Mouse (Mus musculus) adrenal gland, postnatal 10 days (tissue): ENCODE measurements around the gene Otop2. TPM values are rescaled to one million over a fixed set of nuclear protein-coding genes. Genes with fewer than 3 reads are reported as not detected.

Source experiments
- DNase-seq: peaks from one replicate; pipeline ENCODE4 v3.0.0; 2021; ENCODE audit warnings: mixed read lengths
- total RNA-seq, 2 experiments: library from RNA; stranded (reverse); gene quantifications; 2 replicates each; pipeline ENCODE4 v1.2.3; 2021

Otop2 gene
- total RNA-seq, 2 experiments from 2014 or later = not detected

GRCm38 (mm10) chr11:115345515-115345914 is 38.6 kb downstream of the Otop2 start:
- no peak for DNase-seq

GRCm38 (mm10) chr11:115348681-115349248 is 41.8 kb downstream of the Otop2 start:
- no peak for DNase-seq

DNA sequence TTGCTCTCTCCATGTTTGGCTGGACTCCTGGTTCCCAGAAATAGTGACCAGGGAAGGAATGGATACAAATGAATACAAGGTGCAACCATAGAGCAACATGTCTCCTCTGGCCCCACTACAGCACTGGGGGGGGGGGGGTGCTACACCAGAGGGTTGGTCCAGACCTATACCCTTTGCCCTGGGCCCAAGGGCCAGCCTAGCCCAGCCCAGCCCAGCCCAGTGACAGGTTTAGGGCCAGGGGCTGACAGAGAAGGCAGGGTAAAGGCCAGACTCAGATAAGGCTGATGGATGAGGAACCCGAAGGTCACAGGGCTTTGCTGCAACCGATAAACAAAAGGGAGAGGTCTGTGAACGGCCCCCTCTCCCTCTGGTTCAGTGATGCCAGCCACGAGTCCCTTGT is 43.0 kb downstream of the Otop2 start:
- no peak for DNase-seq

DNA sequence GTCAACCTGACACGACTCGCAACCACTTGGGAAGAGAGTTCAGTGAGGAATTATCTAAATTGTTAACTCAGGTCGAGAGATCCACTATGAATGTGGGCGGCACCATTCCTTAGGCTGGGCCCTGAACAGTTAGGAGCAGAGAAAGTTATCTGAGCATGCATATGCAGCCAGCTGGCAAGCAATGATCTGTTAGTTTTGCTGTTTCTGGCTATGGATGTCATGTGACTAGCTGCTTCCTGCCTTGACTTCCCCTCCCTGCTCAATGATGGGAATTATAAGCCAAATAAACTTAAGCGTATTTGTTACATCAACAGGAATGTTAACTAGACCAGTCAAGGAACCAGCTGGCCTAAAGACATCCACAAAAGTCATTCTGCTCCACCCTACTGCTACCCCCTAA is 46.4 kb downstream of the Otop2 start:
- DNase-seq = no peak

DNA sequence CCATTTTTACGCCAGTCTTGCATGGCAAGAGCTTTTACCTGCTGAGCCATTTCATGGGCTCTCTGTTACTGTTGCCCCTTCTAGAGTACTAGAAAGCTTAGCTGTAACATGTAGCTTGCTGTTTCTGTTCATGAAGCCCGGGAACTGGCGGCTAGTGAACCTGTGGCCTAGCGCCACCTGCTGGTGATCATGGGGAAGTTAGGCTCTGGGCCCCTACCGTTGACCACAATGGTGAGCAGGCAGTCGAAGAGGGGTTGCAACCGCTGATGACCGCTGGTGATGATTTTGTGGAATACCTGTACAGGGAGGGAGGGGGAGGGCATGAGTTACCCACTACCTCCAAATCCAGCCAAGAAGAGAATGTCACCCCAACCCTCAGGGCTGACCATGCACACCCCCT is 47.2 kb downstream of the Otop2 start:
- peak; percentile 81 for DNase-seq

DNA sequence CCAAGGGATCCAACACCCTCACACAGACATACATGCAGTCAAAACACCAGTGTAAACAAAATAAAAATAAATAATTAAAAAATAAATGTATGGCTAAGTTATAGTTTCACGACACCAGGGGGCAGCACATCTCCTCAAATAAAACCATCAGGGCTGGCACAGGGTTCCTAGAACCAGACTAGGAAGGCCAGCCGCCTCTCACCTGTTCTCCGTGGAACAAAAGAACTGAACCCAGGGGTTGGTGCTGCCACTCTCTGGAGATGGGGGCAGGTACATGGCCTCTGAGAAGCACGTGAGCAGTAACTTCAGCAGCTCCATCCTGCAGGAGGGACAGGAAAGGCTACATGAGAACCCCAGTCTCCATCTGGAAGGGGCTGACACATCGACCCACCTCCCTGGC is 51.5 kb downstream of the Otop2 start:
- DNase-seq = peak; percentile 82

GRCm38 (mm10) chr11:115359293-115359692 is 52.3 kb downstream of the Otop2 start:
- DNase-seq = no peak

DNA sequence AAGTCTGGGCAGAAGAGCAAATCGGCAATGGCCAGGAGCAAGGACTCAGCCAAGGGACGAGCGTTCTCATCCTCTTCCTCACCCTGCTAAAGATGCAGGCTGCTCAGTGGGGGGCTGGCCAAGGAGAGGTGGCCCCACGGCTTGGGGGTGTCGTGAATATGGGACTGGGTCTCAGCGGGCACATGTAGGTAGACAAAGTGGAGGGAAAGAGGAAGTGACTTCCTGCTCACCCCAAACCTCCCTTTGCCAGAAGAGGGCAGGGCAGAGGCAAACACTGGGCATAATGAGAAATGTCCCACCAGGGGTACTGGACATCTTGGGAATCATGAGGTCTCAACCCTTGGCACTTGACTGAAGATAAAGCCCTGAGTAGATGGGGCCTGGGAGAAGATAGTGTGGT is 52.8 kb downstream of the Otop2 start:
- DNase-seq = no peak

DNA sequence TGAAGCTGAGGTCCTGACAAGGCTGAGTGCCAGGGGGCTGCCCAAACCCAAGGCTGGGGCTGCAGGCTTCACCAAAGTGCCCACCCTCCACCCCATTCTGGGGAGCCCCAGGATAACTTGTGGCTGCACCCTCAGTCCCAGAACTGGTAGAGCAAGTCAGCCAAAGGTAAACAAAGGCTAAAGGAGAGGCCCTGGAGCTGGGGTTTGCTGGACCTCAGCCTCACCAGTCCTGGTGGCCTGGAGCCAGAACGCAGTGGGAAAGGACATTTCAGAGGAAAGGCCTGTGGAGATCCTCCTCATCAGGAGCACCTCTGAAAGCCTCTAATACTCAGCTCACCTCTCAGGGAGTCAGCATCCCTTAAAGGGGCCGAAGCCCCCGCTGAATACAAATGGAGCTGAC is 57.2 kb downstream of the Otop2 start:
- DNase-seq = no peak

GRCm38 (mm10) chr11:115366039-115366705 is 59.2 kb downstream of the Otop2 start:
- no peak for DNase-seq

- DNase-seq = peak; percentile 23
Observed at GRCm38 (mm10) chr11:115366706-115367394, 59.9 kb downstream of the Otop2 start.

DNA sequence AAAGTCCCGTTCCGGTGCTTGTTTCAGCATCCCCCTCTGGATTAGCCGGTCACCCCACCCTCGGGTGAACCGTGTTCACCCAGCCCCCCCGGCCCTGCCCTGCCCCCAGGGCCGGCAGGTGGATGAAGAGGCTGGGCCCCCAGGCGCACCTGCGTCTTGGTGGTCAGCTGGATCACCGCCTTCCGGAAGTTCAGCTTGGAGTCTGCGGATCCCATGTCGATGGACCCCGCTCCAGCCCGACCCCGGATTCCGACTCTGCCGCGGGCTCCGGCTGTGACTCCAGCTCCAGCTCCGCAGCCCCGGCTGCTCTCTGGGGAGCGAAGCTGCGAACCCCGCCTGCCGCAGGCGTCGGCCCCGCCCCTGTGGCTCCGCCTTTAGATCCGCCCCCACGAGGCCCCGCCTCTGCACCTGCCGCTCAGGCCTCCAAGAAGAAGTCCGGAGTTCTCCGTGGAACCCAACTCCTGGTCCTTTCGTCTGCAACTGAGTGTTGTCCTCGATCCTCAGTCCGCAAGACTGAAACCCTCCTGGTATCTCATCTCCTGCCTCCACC is 60.5 kb downstream of the Otop2 start, which contains the start of gene Hid1:
Gene Hid1 (minus strand): TSS at position 362 of the 550 bp plus-strand sequence.
- DNase-seq = peak; percentile 92

DNA sequence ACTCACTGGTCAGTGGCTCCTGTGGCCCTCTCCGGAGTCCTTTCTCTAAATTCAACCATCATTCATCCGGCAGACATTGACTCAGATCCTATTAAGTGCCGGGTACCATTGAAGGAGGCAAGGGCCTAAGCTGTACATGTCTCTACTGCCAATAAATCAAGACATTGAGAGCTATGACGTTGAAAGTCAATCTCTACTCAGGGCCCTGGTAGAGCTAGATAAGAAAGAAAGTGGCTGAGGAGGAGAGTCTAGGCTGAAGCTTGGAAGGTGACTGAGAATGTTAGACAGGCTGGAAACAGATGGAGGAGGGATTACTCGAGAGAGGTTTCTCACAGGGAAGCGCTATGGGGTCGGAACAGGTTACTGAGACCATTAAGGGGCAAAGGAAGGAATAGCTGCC is 63.4 kb downstream of the Otop2 start:
- no peak for DNase-seq

DNA sequence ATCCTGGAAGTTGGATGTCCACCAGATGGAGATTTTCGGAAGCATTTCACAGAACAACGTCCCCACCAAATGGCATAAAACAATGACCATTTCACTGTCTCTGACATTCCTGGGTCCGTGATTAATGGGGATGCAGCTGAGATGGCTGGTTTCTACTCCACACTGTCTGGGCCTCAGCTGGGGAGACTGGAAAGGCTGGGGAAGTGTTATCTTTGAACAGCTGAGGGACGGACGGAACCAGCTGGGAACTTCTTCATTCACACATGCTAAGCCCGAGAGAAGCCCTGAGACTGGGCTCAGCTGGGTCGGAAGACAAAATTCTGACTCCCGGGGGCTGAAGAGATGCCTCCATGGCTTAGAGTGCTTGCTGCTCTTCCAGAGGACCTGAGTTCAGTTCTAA is 64.4 kb downstream of the Otop2 start:
- DNase-seq = no peak

DNA sequence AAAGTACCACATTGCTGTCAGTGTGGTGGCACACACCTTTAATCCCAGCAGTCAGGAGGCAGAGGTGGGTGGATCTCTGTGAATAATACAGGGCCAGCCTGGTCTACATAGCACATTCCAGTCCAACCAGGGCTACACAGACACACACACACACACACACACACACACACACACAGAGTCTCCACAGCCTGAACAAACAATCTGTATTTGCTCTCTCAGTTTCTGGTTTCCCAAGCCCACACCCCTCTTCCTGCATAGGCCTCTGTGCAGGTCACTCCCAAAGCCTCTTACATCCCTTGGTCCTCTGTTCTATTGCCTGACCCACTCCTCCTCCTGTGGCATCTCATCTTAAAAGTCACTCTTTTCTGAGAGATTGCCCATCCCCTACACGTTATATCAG is 65.1 kb downstream of the Otop2 start:
- no peak for DNase-seq

DNA sequence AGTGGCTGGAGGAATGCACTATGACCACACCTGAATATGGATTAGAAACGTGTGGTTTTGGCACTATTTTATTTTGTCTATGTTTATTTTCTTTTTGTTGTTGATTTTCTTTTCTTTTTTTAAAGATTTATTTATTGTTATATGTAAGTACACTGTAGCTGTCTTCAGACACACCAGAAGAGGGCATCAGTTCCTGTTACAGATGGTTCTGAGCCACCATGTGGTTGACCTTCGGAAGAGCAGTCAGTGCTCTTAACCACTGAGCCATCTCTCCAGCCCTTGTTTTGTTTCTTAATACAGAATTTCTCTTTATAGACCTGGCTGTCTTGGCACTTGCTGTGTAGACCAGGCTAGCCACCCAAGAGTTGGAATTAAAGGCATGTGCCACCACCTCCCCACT is 65.8 kb downstream of the Otop2 start:
- no peak for DNase-seq

DNA sequence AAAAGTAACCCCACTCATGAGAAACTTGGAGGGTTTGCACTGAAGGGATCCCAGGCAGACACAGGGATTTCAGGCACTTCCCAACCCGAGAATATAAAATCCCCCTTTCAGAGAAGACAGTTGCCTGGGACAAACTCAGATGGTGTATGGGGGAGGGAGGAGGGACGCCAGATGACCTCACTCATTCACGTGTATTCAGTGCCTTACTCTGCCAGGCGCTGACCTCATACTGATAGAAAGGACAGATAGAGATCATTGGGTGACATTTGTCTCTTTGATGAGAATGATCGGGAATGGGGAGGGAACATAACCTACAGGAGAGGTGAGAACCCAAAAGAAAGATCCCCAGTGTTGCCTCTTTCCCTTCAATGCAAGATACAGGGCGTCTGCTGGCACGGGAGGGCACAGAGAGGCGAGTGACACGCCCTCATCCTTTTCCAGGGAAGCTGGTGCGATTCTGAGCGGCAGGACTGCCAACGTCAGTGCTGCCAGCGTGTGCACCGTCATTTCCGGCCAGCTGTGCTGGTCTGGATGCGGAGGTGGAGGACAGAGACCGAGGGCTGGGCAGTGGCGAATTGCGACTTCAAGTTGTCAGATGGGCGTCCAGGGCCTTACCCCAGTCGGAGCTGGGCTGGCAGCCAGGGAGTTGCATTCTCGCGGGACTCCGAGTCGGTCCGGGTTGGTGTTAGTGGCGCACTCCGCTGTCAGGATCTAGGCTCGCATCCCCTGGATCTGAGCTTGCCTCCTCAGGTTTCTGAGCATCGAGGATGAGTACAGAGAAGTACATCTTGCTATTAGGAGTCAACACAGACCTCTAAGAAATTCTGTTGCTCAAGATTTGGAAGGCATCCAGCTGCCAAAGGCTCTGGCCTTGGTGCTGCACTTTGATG is 67.1 kb downstream of the Otop2 start:
- DNase-seq = peak; percentile 85

GRCm38 (mm10) chr11:115374695-115375425 is 67.9 kb downstream of the Otop2 start:
- DNase-seq = no peak

- DNase-seq = no peak
Observed at GRCm38 (mm10) chr11:115376722-115377121, 69.8 kb downstream of the Otop2 start.

GRCm38 (mm10) chr11:115377254-115377653 is 70.3 kb downstream of the Otop2 start:
- no peak for DNase-seq

- DNase-seq = no peak
Observed at GRCm38 (mm10) chr11:115377854-115378253, 70.9 kb downstream of the Otop2 start.

GRCm38 (mm10) chr11:115381276-115381675 is 74.3 kb downstream of the Otop2 start:
- no peak for DNase-seq
